Mouse (Mus musculus) liver, adult 2 months (tissue): ENCODE measurements around the gene Pgk1. TPM values are rescaled to one million over a fixed set of nuclear protein-coding genes. Genes with fewer than 3 reads are reported as not detected.

Experiments
- DNase-seq: peaks from one replicate; pipeline ENCODE4 v3.0.0-alpha.2; 2011; ENCODE audit warnings: low read depth, low spot score; ENCODE audit errors: extremely low read depth
- H3K27ac ChIP-seq: fragments of 200-500 bp; replicated peaks from 2 replicates; pipeline ENCODE4 v1.5.1; 2012; ENCODE audit warnings: low read depth, mild to moderate bottlenecking, control low read depth, inconsistent platforms, low read length; ENCODE audit not compliant: insufficient read depth
- H3K27me3 ChIP-seq: fragments of 200-500 bp; 2 replicates; pipeline ENCODE4 v1.6.1; 2012; ENCODE audit warnings: mild to moderate bottlenecking, moderate library complexity, low read length, inconsistent platforms; ENCODE audit not compliant: control insufficient read depth, insufficient read depth
- H3K36me3 ChIP-seq: fragments of 200-500 bp; 2 replicates; pipeline ENCODE4 v1.6.1; 2012; ENCODE audit warnings: low read length, inconsistent platforms; ENCODE audit not compliant: control insufficient read depth, insufficient read depth
- H3K4me1 ChIP-seq: fragments of 200-500 bp; 2 replicates; pipeline ENCODE4 v1.6.1; 2011; ENCODE audit warnings: low read length; ENCODE audit not compliant: control insufficient read depth, insufficient read depth
- H3K4me3 ChIP-seq: fragments of 200-500 bp; 2 replicates; pipeline ENCODE4 v1.5.1; 2011; ENCODE audit warnings: low read depth, mild to moderate bottlenecking, control low read depth, low read length, moderate library complexity; ENCODE audit not compliant: insufficient read depth
- H3K79me2 ChIP-seq: fragments of 200-500 bp; 2 replicates; pipeline ENCODE4 v1.6.1; 2012; ENCODE audit warnings: inconsistent platforms, mild to moderate bottlenecking, low read length, moderate library complexity; ENCODE audit not compliant: control insufficient read depth, insufficient read depth
- H3K9ac ChIP-seq: fragments of 200-500 bp; 2 replicates; pipeline ENCODE4 v1.6.1; 2012; ENCODE audit warnings: low read depth, mild to moderate bottlenecking, control low read depth, inconsistent platforms, low read length
- CTCF ChIP-seq: fragments of 200-500 bp; IDR thresholded peaks from 2 replicates; pipeline ENCODE4 v1.5.1; 2011; ENCODE audit warnings: low read depth, low read length, control low read depth
- POLR2A ChIP-seq: fragments of 200-500 bp; IDR thresholded peaks from 2 replicates; pipeline ENCODE4 v1.6.1; 2011; ENCODE audit warnings: low read length, control low read depth; ENCODE audit not compliant: insufficient read depth; ENCODE audit errors: extremely low read depth
- WGBS: fragments of 180-500 bp; shearing (Covaris S2); methylation state at CpG from one replicate; pipeline ENCODE4 v1.1.7; 2018; 5-methylcytosine and 5-hydroxymethylcytosine counted together
- polyA plus RNA-seq: library from polyadenylated mRNA; depleted of rRNA; stranded (reverse); fragments of >200 nt; gene quantifications from 2 replicates; pipeline ENCODE4 v1.2.3, GENCODE M21; 2012
- total RNA-seq: library from RNA; depleted of rRNA; stranded (reverse); fragments of >200 nt; gene quantifications from 2 replicates; pipeline ENCODE4 v1.2.3, GENCODE M21; 2014

Pgk1 gene
- total and polyA plus RNA-seq, 2 experiments: 134 to 496 TPM

- no peak for DNase-seq
- no peak overlapping the region for H3K9ac ChIP-seq
- H3K4me3 ChIP-seq: peak overlapping the region; percentile 39; the same call in 1 of the 2 replicates
- H3K27me3 ChIP-seq: no peaks in the 10 kb centered on the region
- 26% methylated on average over 5 of the region's 6 CpGs for WGBS
- H3K27ac ChIP-seq: no peak overlapping the region
- no peaks in the 10 kb centered on the region for H3K79me2 ChIP-seq
- H3K36me3 ChIP-seq: no peaks in the 10 kb centered on the region
- peaks cover 2% of the 10 kb centered on the region; the same call in 1 of the 2 replicates for H3K4me1 ChIP-seq
- TF ChIP-seq CTCF (no peak), POLR2A (no peak)
These were observed 15.1 kb upstream of the Pgk1 start for GRCm38 (mm10) chrX:106171853-106172154.

- Histone ChIP-seq H3K4me1 (peaks cover 2% of the 10 kb centered on the region; the same call in 1 of the 2 replicates), H3K36me3 (no peaks in the 10 kb centered on the region), H3K79me2 (no peaks in the 10 kb centered on the region), H3K27ac (no peak overlapping the region), H3K4me3 (no peak overlapping the region), H3K27me3 (no peaks in the 10 kb centered on the region), H3K9ac (no peak overlapping the region)
- TF ChIP-seq CTCF (no peak), POLR2A (no peak)
- 85% methylated on average over 9 of the region's 9 CpGs for WGBS
- no peak for DNase-seq
These were observed 10.6 kb upstream of the Pgk1 start for GRCm38 (mm10) chrX:106176331-106176730.

- no peaks in the 10 kb centered on the region for H3K27me3 ChIP-seq
- 1% methylated on average over 4 of the region's 4 CpGs for WGBS
- peaks cover 8% of the 10 kb centered on the region; the same call in 1 of the 2 replicates for H3K79me2 ChIP-seq
- H3K9ac ChIP-seq: no peak overlapping the region
- H3K4me1 ChIP-seq: peaks cover 15% of the 10 kb centered on the region; the same call in 1 of the 2 replicates
- TF ChIP-seq POLR2A (no peak), CTCF (no peak)
- DNase-seq: peak; percentile 73
- H3K36me3 ChIP-seq: peaks cover under 1% of the 10 kb centered on the region
- H3K27ac ChIP-seq: no peak overlapping the region
- H3K4me3 ChIP-seq: no peak overlapping the region
These were observed 2.6 kb upstream of the Pgk1 start for GRCm38 (mm10) chrX:106184279-106184678.

- TF ChIP-seq POLR2A: no peak
- no peak for TF ChIP-seq CTCF
- no peak for DNase-seq
- Histone ChIP-seq H3K4me3 (no peak overlapping the region), H3K79me2 (peaks cover 11% of the 10 kb centered on the region; the same call in 1 of the 2 replicates), H3K36me3 (peaks cover 5% of the 10 kb centered on the region), H3K27me3 (no peaks in the 10 kb centered on the region), H3K9ac (no peak overlapping the region), H3K4me1 (peaks cover 19% of the 10 kb centered on the region; the same call in 1 of the 2 replicates), H3K27ac (no peak overlapping the region; the same call in 1 of the 2 replicates)
- 41% methylated on average over 5 of the region's 5 CpGs for WGBS
These were observed 1.2 kb upstream of the Pgk1 start for GRCm38 (mm10) chrX:106185706-106186105.

- H3K9ac ChIP-seq: peak overlapping the region; percentile 89
- H3K27ac ChIP-seq: peak overlapping the region; percentile 98
- H3K79me2 ChIP-seq: peaks cover 11% of the 10 kb centered on the region; the same call in 1 of the 2 replicates
- H3K36me3 ChIP-seq: peaks cover 15% of the 10 kb centered on the region
- H3K4me1 ChIP-seq: peaks cover 19% of the 10 kb centered on the region; the same call in 1 of the 2 replicates
- H3K4me3 ChIP-seq: peak overlapping the region; percentile 71
- under 1% methylated on average over 12 of the region's 12 CpGs for WGBS
- TF ChIP-seq CTCF (no peak), POLR2A (no peak)
- no peaks in the 10 kb centered on the region for H3K27me3 ChIP-seq
- DNase-seq: peak; percentile 76
These were observed 837 bp downstream of the Pgk1 start for GRCm38 (mm10) chrX:106187737-106188136.

GRCm38 (mm10) chrX:106189356-106189755 is 2.5 kb downstream of the Pgk1 start:
- H3K36me3 ChIP-seq: peaks cover 22% of the 10 kb centered on the region
- DNase-seq: no peak
- no peak overlapping the region for H3K4me3 ChIP-seq
- no peak for TF ChIP-seq CTCF
- no peak for TF ChIP-seq POLR2A
- no peaks in the 10 kb centered on the region for H3K27me3 ChIP-seq
- H3K27ac ChIP-seq: peak overlapping the region; percentile 19; the same call in 1 of the 2 replicates
- peaks cover 11% of the 10 kb centered on the region; the same call in 1 of the 2 replicates for H3K79me2 ChIP-seq
- no peak overlapping the region for H3K9ac ChIP-seq
- 28% methylated on average over 5 of the region's 5 CpGs for WGBS
- H3K4me1 ChIP-seq: peaks cover 19% of the 10 kb centered on the region; the same call in 1 of the 2 replicates
